In the genomic region with DNA sequence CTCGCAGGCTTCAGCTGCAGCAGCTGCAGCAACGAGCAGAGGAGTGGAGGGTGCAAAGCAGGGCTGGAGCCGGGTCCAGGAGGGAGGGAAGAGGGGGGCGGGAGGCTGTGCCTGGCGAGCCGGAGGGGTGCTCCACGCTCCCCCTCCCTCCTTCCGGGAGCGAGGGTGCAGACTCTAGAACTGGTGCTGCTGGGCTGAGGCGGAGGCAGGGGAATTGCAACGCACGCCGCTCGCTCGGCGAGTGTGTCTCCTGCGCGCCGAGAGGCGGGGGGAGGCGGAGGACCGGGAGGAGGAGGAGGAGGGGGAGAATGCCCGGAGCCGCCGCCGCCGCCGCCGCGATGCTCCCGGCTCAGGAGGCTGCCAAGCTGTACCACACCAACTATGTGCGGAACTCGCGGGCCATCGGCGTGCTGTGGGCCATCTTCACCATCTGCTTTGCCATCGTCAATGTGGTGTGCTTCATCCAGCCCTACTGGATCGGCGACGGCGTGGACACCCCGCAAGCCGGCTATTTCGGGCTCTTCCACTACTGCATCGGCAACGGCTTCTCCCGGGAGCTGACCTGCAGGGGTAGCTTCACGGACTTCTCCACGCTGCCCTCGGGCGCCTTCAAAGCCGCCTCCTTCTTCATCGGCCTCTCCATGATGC, we compare ENCODE assay signal across 8 mouse cellular contexts. TPM values are rescaled to one million over a fixed set of nuclear protein-coding genes. Genes with fewer than 3 reads are reported as not detected.
A peak's percentile ranks its signal among the peaks of the same experiment; 100 is the strongest.
DNase-seq lines count a peak whose midpoint lies in the region; ATAC-seq and TF ChIP-seq lines count a peak whose summit lies in the region.

A gene (plus strand): TSS at position 175 of the 648 bp plus-strand sequence.

- peaks cover 4% of the 10 kb centered on the region; the same call in 1 of the 2 replicates for H3K4me1 ChIP-seq in lung, embryonic 14.5 days (ENCODE audit: insufficient read depth)
- 0 out of 2 replicates have a peak, but pooled peaks cover 3% of the 10 kb centered on the region for H3K4me1 ChIP-seq in forebrain, embryonic 14.5 days (ENCODE audit: control insufficient read depth, insufficient read depth, low read length)
- H3K4me1 ChIP-seq in intestine, embryonic 14.5 days (replicated peaks; ENCODE audit: control insufficient read depth, insufficient read depth, low read length) = 0 out of 2 replicates have a peak, but pooled peaks cover 5% of the 10 kb centered on the region
- no peaks in the 10 kb centered on the region for H3K4me1 ChIP-seq in liver, embryonic 11.5 days (replicated peaks; ENCODE audit: control insufficient read depth, insufficient read depth, low read length)

- H3K36me3 ChIP-seq in lung, embryonic 14.5 days (ENCODE audit: insufficient read depth) = no peaks in the 10 kb centered on the region
- no peaks in the 10 kb centered on the region for H3K36me3 ChIP-seq in forebrain, embryonic 14.5 days (ENCODE audit: control insufficient read depth, insufficient read depth, low read length)
- no peaks in the 10 kb centered on the region for H3K36me3 ChIP-seq in intestine, embryonic 14.5 days (ENCODE audit: control insufficient read depth, insufficient read depth, low read length)
- no peaks in the 10 kb centered on the region for H3K36me3 ChIP-seq in liver, embryonic 11.5 days (ENCODE audit: control insufficient read depth, insufficient read depth, low read length)

- TF ChIP-seq CTCF in lung, embryonic 14.5 days (IDR thresholded peaks at IDR 0.05; ENCODE audit: low read depth) = no peak

- peak within 1 kb of the TSS; percentile 92 for H3K4me2 ChIP-seq in lung, embryonic 14.5 days
- peak within 1 kb of the TSS; percentile 98 for H3K4me2 ChIP-seq in forebrain, embryonic 14.5 days (ENCODE audit: low read length)
- peak within 1 kb of the TSS; percentile 94 for H3K4me2 ChIP-seq in intestine, embryonic 14.5 days (ENCODE audit: low read length)
- H3K4me2 ChIP-seq in liver, embryonic 11.5 days = peak within 1 kb of the TSS; percentile 68

- H3K27ac ChIP-seq in lung, embryonic 14.5 days (ENCODE audit: low read depth) = no peak within 1 kb of the TSS
- no peak within 1 kb of the TSS for H3K27ac ChIP-seq in forebrain, embryonic 14.5 days (ENCODE audit: low read depth, low read length)
- no peak within 1 kb of the TSS for H3K27ac ChIP-seq in intestine, embryonic 14.5 days (ENCODE audit: low read depth)
- no peak within 1 kb of the TSS for H3K27ac ChIP-seq in liver, embryonic 11.5 days (ENCODE audit: low read depth, low read length)

- peak within 1 kb of the TSS; percentile 26; the same call in 1 of the 2 replicates for H3K9ac ChIP-seq in lung, embryonic 14.5 days
- peak within 1 kb of the TSS; percentile 75 for H3K9ac ChIP-seq in forebrain, embryonic 14.5 days (ENCODE audit: low read length)
- H3K9ac ChIP-seq in intestine, embryonic 14.5 days (ENCODE audit: low read length) = peak within 1 kb of the TSS; percentile 43
- H3K9ac ChIP-seq in liver, embryonic 11.5 days (ENCODE audit: low read depth, low read length) = no peak within 1 kb of the TSS

- under 1% methylated on average over 47 of the region's 53 CpGs for WGBS in lung, embryonic 14.5 days
- 0% methylated on average over 29 of the region's 53 CpGs for WGBS in forebrain, embryonic 14.5 days
- WGBS in intestine, embryonic 14.5 days = under 1% methylated on average over 40 of the region's 53 CpGs
- whole genome bisulfite sequencing in liver, embryonic 11.5 days = under 1% methylated on average over 52 of the region's 53 CpGs

- no peaks in the 10 kb centered on the region for H3K9me3 ChIP-seq in lung, embryonic 14.5 days (ENCODE audit: low read depth, low read length)
- no peaks in the 10 kb centered on the region for H3K9me3 ChIP-seq in forebrain, embryonic 14.5 days (replicated peaks; ENCODE audit: control insufficient read depth, low read length)
- H3K9me3 ChIP-seq in intestine, embryonic 14.5 days (ENCODE audit: control insufficient read depth, low read length) = no peaks in the 10 kb centered on the region
- H3K9me3 ChIP-seq in liver, embryonic 11.5 days (ENCODE audit: control insufficient read depth, low read length) = no peaks in the 10 kb centered on the region

- H3K4me3 ChIP-seq in lung, embryonic 14.5 days (ENCODE audit: low read depth, low read length) = peak within 1 kb of the TSS; percentile 48
- peak within 1 kb of the TSS; percentile 63 for H3K4me3 ChIP-seq in forebrain, embryonic 14.5 days (ENCODE audit: low read depth, low read length)
- peak within 1 kb of the TSS; percentile 49 for H3K4me3 ChIP-seq in intestine, embryonic 14.5 days (ENCODE audit: low read depth, low read length)
- peak within 1 kb of the TSS; percentile 41 for H3K4me3 ChIP-seq in liver, embryonic 11.5 days (ENCODE audit: low read depth, low read length)

- peak; percentile 91 for ATAC-seq in lung, embryonic 14.5 days (ENCODE audit: insufficient read depth)
- peak; percentile 90 for ATAC-seq in forebrain, embryonic 14.5 days
- ATAC-seq in intestine, embryonic 14.5 days (replicated peaks; ENCODE audit: low FRiP score, low TSS enrichment, low read depth) = peak; percentile 77
- ATAC-seq in liver, embryonic 11.5 days (replicated peaks; ENCODE audit: low FRiP score) = peak; percentile 45

- H3K27me3 ChIP-seq in lung, embryonic 14.5 days (ENCODE audit: insufficient read depth, low read length) = peaks cover 25% of the 10 kb centered on the region
- H3K27me3 ChIP-seq in forebrain, embryonic 14.5 days (replicated peaks; ENCODE audit: control insufficient read depth, insufficient read depth, low read length) = peaks cover 13% of the 10 kb centered on the region; the same call in 1 of the 2 replicates
- peaks cover 43% of the 10 kb centered on the region for H3K27me3 ChIP-seq in intestine, embryonic 14.5 days (replicated peaks; ENCODE audit: control insufficient read depth, insufficient read depth, low read length)
- peaks cover 33% of the 10 kb centered on the region for H3K27me3 ChIP-seq in liver, embryonic 11.5 days (replicated peaks; ENCODE audit: control insufficient read depth, insufficient read depth, low read length)

- peak; percentile 59 for DNase-seq in lung, embryonic 14.5 days
- DNase-seq in lung, adult 18-20 months = no peak
- DNase-seq in cerebellum, adult 11 months = peak; percentile 36
- peak; percentile 72 for DNase-seq in forebrain, embryonic 14.5 days (ENCODE audit: low spot score)
- peak; percentile 66 for DNase-seq in intestine, embryonic 14.5 days (ENCODE audit: low spot score)
- DNase-seq in liver, embryonic 11.5 days (ENCODE audit: low spot score) = peak; percentile 38
- peak; percentile 68 for DNase-seq in right cerebral cortex, adult 18-20 months
- no peak for DNase-seq in urinary bladder, adult 2 months (ENCODE audit: low spot score)

RNA-seq across cellular contexts. Expression of the gene that starts here (rescaled TPM):
- 0.11 TPM in 1 of 2 replicates, not detected in the other for polyA plus RNA-seq in lung, embryonic 14.5 days (2014; fragmentation: Nextera tagmentation; extraction: Ambion mirVana)
- polyA plus RNA-seq in forebrain, embryonic 14.5 days (2014; fragmentation: Nextera tagmentation; extraction: Ambion mirVana) = 9.3 and 11.5 TPM in 2 replicates
- 0.09 and 0.14 TPM in 2 replicates for polyA plus RNA-seq in intestine, embryonic 14.5 days (2014; fragmentation: Nextera tagmentation; extraction: Ambion mirVana)
- polyA plus RNA-seq in liver, embryonic 11.5 days (2014; fragmentation: Nextera tagmentation; extraction: Ambion mirVana) = 0.57 and 0.58 TPM in 2 replicates
- polyA plus RNA-seq in urinary bladder, adult 2 months (2012; rRNA removed) = 0.04 and 0.08 TPM in 2 replicates

Comparison
In these comparisons a context has a peak if more than half of its experiments do, and no peak if none do; other contexts are left out.
1. Peak in DNase-seq, ATAC-seq, H3K4me3 ChIP-seq, H3K9ac ChIP-seq and H3K4me2 ChIP-seq in lung, embryonic 14.5 days; RNA of the gene not detected or under 1 TPM.
2. Peak in DNase-seq, ATAC-seq, H3K4me3 ChIP-seq, H3K9ac ChIP-seq and H3K4me2 ChIP-seq in intestine, embryonic 14.5 days; RNA of the gene not detected or under 1 TPM.
3. Peak in DNase-seq, ATAC-seq, H3K4me3 ChIP-seq and H3K4me2 ChIP-seq in liver, embryonic 11.5 days; RNA of the gene not detected or under 1 TPM.
4. DNase-seq: peak in cerebellum, adult 11 months (single experiment), forebrain, embryonic 14.5 days (single experiment) and right cerebral cortex, adult 18-20 months (single experiment); none in lung, adult 18-20 months (0 of 2) and urinary bladder, adult 2 months (single experiment).
5. Peak in every context shown above with its lines, with median percentiles within 50 percentile points of each other: ATAC-seq, H3K4me2 ChIP-seq and H3K4me3 ChIP-seq.